In genomic region chr10:93070121-93070898, GRCm38 (mm10) we compare ENCODE assay signal across 8 mouse cellular contexts. TPM values are rescaled to one million over a fixed set of nuclear protein-coding genes. Genes with fewer than 3 reads are reported as not detected.
DNase-seq lines count a peak whose midpoint lies in the region; ATAC-seq and TF ChIP-seq lines count a peak whose summit lies in the region.

No protein-coding gene starts in this region.

- H3K4me2 ChIP-seq in hindbrain, embryonic 11.5 days (replicated peaks; ENCODE audit: low read depth, low read length): no peak overlapping the region
- H3K4me2 ChIP-seq in hindbrain, embryonic 12.5 days (replicated peaks): no peak overlapping the region
- H3K4me2 ChIP-seq in heart, embryonic 13.5 days: no peak overlapping the region

- intact Hi-C loops in left cerebral cortex, adult 2 months (cut with DNase I): loop anchor here (10.0 kb wide), 1 partner anchor 204 kb away; no protein-coding TSS in a partner anchor

- H3K4me3 ChIP-seq in hindbrain, embryonic 11.5 days (ENCODE audit: low read depth, low read length): no peak overlapping the region
- no peak overlapping the region for H3K4me3 ChIP-seq in hindbrain, embryonic 12.5 days
- no peak overlapping the region for H3K4me3 ChIP-seq in ES-E14 (ENCODE audit: insufficient read depth in 1 of 2, low read depth in 1 of 2, low read length in 2 of 2, poor library complexity in 1 of 2, severe bottlenecking in 1 of 2)
- H3K4me3 ChIP-seq in heart, embryonic 13.5 days: no peak overlapping the region
- H3K4me3 ChIP-seq in left cerebral cortex, adult 2 months: no peak overlapping the region

- H3K9ac ChIP-seq in hindbrain, embryonic 11.5 days (ENCODE audit: low read depth, low read length): no peak overlapping the region
- no peak overlapping the region for H3K9ac ChIP-seq in hindbrain, embryonic 12.5 days
- no peak overlapping the region for H3K9ac ChIP-seq in ES-E14 (ENCODE audit: insufficient read depth, low read depth, low read length, poor library complexity, severe bottlenecking)
- H3K9ac ChIP-seq in heart, embryonic 13.5 days: no peak overlapping the region

- 74% methylated on average over 9 of the region's 9 CpGs for WGBS in hindbrain, embryonic 11.5 days
- 77% methylated on average over 9 of the region's 9 CpGs for WGBS in hindbrain, embryonic 12.5 days
- 54% methylated on average over 9 of the region's 9 CpGs for WGBS in heart, embryonic 13.5 days

- no peak for ATAC-seq in hindbrain, embryonic 11.5 days (ENCODE audit: low FRiP score)
- ATAC-seq in hindbrain, embryonic 12.5 days (ENCODE audit: low FRiP score): no peak
- ATAC-seq in common myeloid progenitor, adult 5-6 weeks (replicated peaks; ENCODE audit: low read depth, poor library complexity, severe bottlenecking): peak; percentile 92
- ATAC-seq in heart, embryonic 13.5 days (ENCODE audit: extremely low read depth, insufficient number of reproducible peaks, low FRiP score, low TSS enrichment): no peak

- H3K9me3 ChIP-seq in hindbrain, embryonic 11.5 days (ENCODE audit: control insufficient read depth, low read length): no peaks in the 10 kb centered on the region
- no peaks in the 10 kb centered on the region for H3K9me3 ChIP-seq in hindbrain, embryonic 12.5 days (replicated peaks)
- H3K9me3 ChIP-seq in ES-E14 (ENCODE audit: control insufficient read depth, insufficient read depth, low read depth, low read length): no peaks in the 10 kb centered on the region
- no peaks in the 10 kb centered on the region for H3K9me3 ChIP-seq in heart, embryonic 13.5 days

- no peaks in the 10 kb centered on the region for H3K4me1 ChIP-seq in hindbrain, embryonic 11.5 days (replicated peaks; ENCODE audit: control insufficient read depth, insufficient read depth, low read length)
- H3K4me1 ChIP-seq in hindbrain, embryonic 12.5 days: no peaks in the 10 kb centered on the region
- peaks cover 0 to 1% of the 10 kb centered on the region in 2 experiments; a peak in 1 of 4 replicates for H3K4me1 ChIP-seq in ES-E14 (ENCODE audit: control insufficient read depth in 2 of 2, insufficient read depth in 2 of 2, low read length in 2 of 2, poor library complexity in 1 of 2)
- peaks cover 19% of the 10 kb centered on the region for H3K4me1 ChIP-seq in heart, embryonic 13.5 days

- peak; percentile 52 for DNase-seq in hindbrain, embryonic 11.5 days (ENCODE audit: low spot score)
- DNase-seq in ES-E14 (ENCODE audit: low read depth, low spot score): no peak
- peak; percentile 51 to 57 for DNase-seq in left cerebral cortex, adult 2 months (ENCODE audit: extremely low spot score in 1 of 2, low spot score in 2 of 2)
- DNase-seq in monocyte, adult 2 months (ENCODE audit: low read depth in 1 of 2, low spot score in 2 of 2): peak; percentile 81 to 82
- peak; percentile 93 for DNase-seq in thymus, postnatal 0 days (ENCODE audit: low spot score)

- peak; percentile 66 for TF ChIP-seq CTCF in left cerebral cortex, adult 2 months (IDR thresholded peaks at IDR 0.05)

- H3K36me3 ChIP-seq in hindbrain, embryonic 11.5 days (ENCODE audit: control insufficient read depth, insufficient read depth, low read length): no peaks in the 10 kb centered on the region
- H3K36me3 ChIP-seq in hindbrain, embryonic 12.5 days: no peaks in the 10 kb centered on the region
- no peaks in the 10 kb centered on the region for H3K36me3 ChIP-seq in ES-E14 (ENCODE audit: control insufficient read depth, insufficient read depth, low read length, poor library complexity, severe bottlenecking)
- no peaks in the 10 kb centered on the region for H3K36me3 ChIP-seq in heart, embryonic 13.5 days

- in situ Hi-C loops in ES-E14 (cut with MboI; ENCODE audit: low sequenced_read_pairs in 2 of 2, unreplicated experiment in 2 of 2): loop anchor here (10.0 to 25.0 kb wide), 5 partner anchors 214 to 742 kb away; partner anchors contain the start of gene Snrpf (in 1 of the 2)

- H3K27ac ChIP-seq in hindbrain, embryonic 11.5 days (ENCODE audit: low read depth, low read length): no peak overlapping the region
- no peak overlapping the region for H3K27ac ChIP-seq in hindbrain, embryonic 12.5 days
- H3K27ac ChIP-seq in ES-E14 (ENCODE audit: insufficient read depth, low read depth, low read length, poor library complexity, severe bottlenecking): no peak overlapping the region
- peak overlapping the region; percentile 79 for H3K27ac ChIP-seq in heart, embryonic 13.5 days (replicated peaks)
- H3K27ac ChIP-seq in left cerebral cortex, adult 2 months: peak overlapping the region; percentile 92

- no peaks in the 10 kb centered on the region for H3K27me3 ChIP-seq in hindbrain, embryonic 11.5 days (ENCODE audit: control insufficient read depth, insufficient read depth, low read length)
- no peaks in the 10 kb centered on the region for H3K27me3 ChIP-seq in hindbrain, embryonic 12.5 days
- H3K27me3 ChIP-seq in heart, embryonic 13.5 days (replicated peaks): no peaks in the 10 kb centered on the region

TF ChIP-seq in ES-E14, 5 proteins besides CTCF, POLR2A, EP300 and RAD21:
- no peak for TF ChIP-seq ZC3H11A (IDR thresholded peaks at IDR 0.05; ENCODE audit: borderline replicate concordance, low read depth, low read length)
- TF ChIP-seq ZNF384 (IDR thresholded peaks at IDR 0.05; ENCODE audit: low read depth, low read length): peak; percentile 66; the same call in 1 of the 2 replicates

RNA-seq across cellular contexts. Expression of gene Cfap54, which starts 11.1 kb away (rescaled TPM):
- polyA plus RNA-seq in hindbrain, embryonic 11.5 days (2014; fragmentation: Nextera tagmentation; extraction: Ambion mirVana): 0.82 and 2.4 TPM in 2 replicates
- polyA plus RNA-seq in hindbrain, embryonic 12.5 days (2016; fragmentation: Nextera tagmentation; extraction: Ambion mirVana): 2.0 and 2.5 TPM in 2 replicates
- 0.31 and 0.53 TPM in 2 replicates for total RNA-seq in ES-E14 (2012; rRNA removed)
- 0.27 and 1.2 TPM in 2 replicates for total RNA-seq in common myeloid progenitor, adult 5-6 weeks (2017)
- 0.14 and 0.23 TPM in 2 replicates for polyA plus RNA-seq in heart, embryonic 13.5 days (2015; fragmentation: Nextera tagmentation; extraction: Ambion mirVana)
- 10 to 100 TPM; 21.4 to 23.4 TPM for total RNA-seq in left cerebral cortex, adult 2 months (2021)
- polyA plus RNA-seq in thymus, postnatal 0 days (2015; fragmentation: Nextera tagmentation; extraction: Ambion mirVana): 0.30 and 0.68 TPM in 2 replicates

Comparison
In these comparisons a context has a peak if more than half of its experiments do, and no peak if none do; other contexts are left out.
1. H3K27ac ChIP-seq: peak in heart, embryonic 13.5 days (single experiment) and left cerebral cortex, adult 2 months (single experiment); none in hindbrain, embryonic 11.5 days (single experiment), hindbrain, embryonic 12.5 days (single experiment) and ES-E14 (single experiment).